Mouse (Mus musculus) testis, adult 2 months (tissue): Measurements from ENCODE around the gene Slc22a8. TPM values are rescaled to one million over a fixed set of nuclear protein-coding genes. Genes with fewer than 3 reads are reported as not detected.

Experiments used
- H3K27ac ChIP-seq: fragments of 200-500 bp; 2 replicates; pipeline ENCODE4 v1.5.1; 2012; ENCODE audit warnings: low read depth, low read length; ENCODE audit not compliant: control insufficient read depth, insufficient read depth
- H3K27me3 ChIP-seq: fragments of 200-500 bp; 2 replicates; pipeline ENCODE4 v1.6.1; 2012; ENCODE audit warnings: mild to moderate bottlenecking, low read length, moderate library complexity; ENCODE audit not compliant: control insufficient read depth, insufficient read depth
- H3K36me3 ChIP-seq: fragments of 200-500 bp; 2 replicates; pipeline ENCODE4 v1.6.1; 2012; ENCODE audit warnings: mild to moderate bottlenecking, low read length; ENCODE audit not compliant: control insufficient read depth, insufficient read depth
- H3K4me1 ChIP-seq: fragments of 200-500 bp; 2 replicates; pipeline ENCODE4 v1.6.1; 2012; ENCODE audit warnings: low read length; ENCODE audit not compliant: control insufficient read depth, insufficient read depth
- H3K4me3 ChIP-seq: fragments of 200-500 bp; 2 replicates; pipeline ENCODE4 v1.5.1; 2012; ENCODE audit warnings: low read depth, mild to moderate bottlenecking, low read length, moderate library complexity, mixed read lengths; ENCODE audit not compliant: control insufficient read depth
- CTCF ChIP-seq: fragments of 200-500 bp; IDR thresholded peaks from 2 replicates; pipeline ENCODE4 v1.5.1; 2012; ENCODE audit warnings: low read depth, mild to moderate bottlenecking, inconsistent platforms, low read length, moderate library complexity; ENCODE audit not compliant: control insufficient read depth, insufficient read depth, insufficient replicate concordance
- POLR2A ChIP-seq: fragments of 200-500 bp; IDR thresholded peaks from 2 replicates; pipeline ENCODE4 v1.6.1; 2012; ENCODE audit warnings: low read depth, mild to moderate bottlenecking, inconsistent platforms, low read length, moderate library complexity; ENCODE audit not compliant: control insufficient read depth
- polyA plus RNA-seq: library from polyadenylated mRNA; depleted of rRNA; stranded (reverse); fragments of >200 nt; gene quantifications from 2 replicates; pipeline ENCODE4 v1.2.3, GENCODE M21; 2012

Gene Slc22a8
- polyA plus RNA-seq, 1 experiment = 0.05 TPM

DNA sequence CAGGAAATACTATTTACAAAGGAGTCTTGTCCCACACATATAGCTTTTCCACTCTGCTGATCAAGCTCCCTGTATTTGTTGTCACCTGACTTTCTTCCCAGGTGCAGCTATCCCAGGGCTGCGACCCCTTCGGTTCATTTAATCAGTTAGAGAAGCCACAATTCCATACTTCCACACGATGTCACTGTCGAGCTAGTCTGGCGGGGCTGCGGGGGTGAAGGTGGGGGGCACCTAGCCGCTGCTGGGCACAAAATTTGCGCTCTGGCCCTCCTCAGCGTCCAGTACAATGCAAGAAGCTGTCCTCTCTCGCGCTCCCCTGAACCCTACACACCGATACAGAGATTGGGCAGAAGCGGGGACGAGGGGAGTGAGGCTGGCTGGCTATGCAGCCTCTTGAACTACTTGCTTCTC lies 21.6 kb upstream of the Slc22a8 start:
- Histone ChIP-seq H3K27ac (no peak overlapping the region), H3K27me3 (no peaks in the 10 kb centered on the region), H3K4me1 (peaks cover 2% of the 10 kb centered on the region; the same call in 1 of the 2 replicates), H3K36me3 (no peaks in the 10 kb centered on the region), H3K4me3 (no peak overlapping the region; the same call in 1 of the 2 replicates)
- TF ChIP-seq CTCF = peak; percentile 40; the same call in 1 of the 2 replicates
- no peak for TF ChIP-seq POLR2A

DNA sequence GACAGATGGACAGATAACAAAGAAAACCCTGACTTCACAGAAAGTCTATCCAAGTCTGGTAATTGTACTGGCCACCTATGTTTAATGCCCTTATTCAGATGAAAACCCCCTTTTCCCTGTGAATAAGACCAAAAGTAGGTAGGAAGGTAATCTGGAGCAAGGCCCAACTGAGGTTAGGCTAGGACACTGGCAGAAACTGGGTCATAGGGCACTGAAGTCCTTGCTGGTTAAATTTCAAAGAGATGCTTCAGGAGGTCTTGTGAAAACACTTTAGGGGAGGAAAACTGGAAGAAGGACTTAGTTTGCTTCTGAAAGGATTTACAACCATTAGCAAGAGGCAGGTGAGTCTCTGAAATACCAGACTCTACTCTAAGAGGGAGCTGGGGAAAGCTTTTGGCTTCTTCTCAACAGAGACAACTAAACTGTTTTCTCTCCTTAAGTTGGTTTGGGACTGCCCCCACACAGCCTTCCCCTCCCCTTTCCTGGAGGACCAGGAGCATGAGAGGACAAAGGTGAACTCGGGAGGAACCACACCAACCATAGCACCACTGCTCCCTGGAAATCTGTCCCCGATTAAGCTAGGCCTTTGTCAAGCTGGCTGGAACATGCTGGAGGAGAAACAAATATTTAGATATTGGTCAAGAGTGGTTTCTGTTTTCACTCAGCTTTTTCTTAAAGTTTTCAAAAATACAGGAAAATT lies 20.6 kb upstream of the Slc22a8 start:
- TF ChIP-seq CTCF (no peak), POLR2A (no peak)
- no peak overlapping the region for H3K27ac ChIP-seq
- no peaks in the 10 kb centered on the region for H3K27me3 ChIP-seq
- H3K36me3 ChIP-seq = no peaks in the 10 kb centered on the region
- no peak overlapping the region for H3K4me3 ChIP-seq
- H3K4me1 ChIP-seq = peaks cover 2% of the 10 kb centered on the region; the same call in 1 of the 2 replicates

DNA sequence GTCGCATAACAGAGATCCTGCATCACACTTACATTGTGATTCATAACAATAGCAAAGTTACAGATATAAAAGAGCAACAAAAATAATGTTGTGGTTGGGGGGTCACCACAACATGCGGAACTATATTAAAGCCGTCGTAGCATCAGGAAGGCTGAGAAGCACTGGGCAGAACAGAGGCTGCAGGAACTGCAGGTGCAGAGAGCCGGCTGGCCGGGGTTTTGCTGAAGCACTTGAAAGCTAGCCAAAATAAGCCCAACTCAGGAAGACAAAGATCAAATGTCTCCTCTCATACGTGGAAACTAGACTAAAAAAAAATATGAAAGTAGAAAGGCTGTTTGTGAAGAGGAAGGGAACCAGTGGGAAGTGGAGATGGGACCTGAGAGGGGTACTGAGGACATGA lies 19.3 kb upstream of the Slc22a8 start:
- H3K27me3 ChIP-seq = no peaks in the 10 kb centered on the region
- H3K4me3 ChIP-seq = no peak overlapping the region
- no peak overlapping the region for H3K27ac ChIP-seq
- TF ChIP-seq CTCF (no peak), POLR2A (no peak)
- peaks cover 2% of the 10 kb centered on the region; the same call in 1 of the 2 replicates for H3K4me1 ChIP-seq
- H3K36me3 ChIP-seq = no peaks in the 10 kb centered on the region

DNA sequence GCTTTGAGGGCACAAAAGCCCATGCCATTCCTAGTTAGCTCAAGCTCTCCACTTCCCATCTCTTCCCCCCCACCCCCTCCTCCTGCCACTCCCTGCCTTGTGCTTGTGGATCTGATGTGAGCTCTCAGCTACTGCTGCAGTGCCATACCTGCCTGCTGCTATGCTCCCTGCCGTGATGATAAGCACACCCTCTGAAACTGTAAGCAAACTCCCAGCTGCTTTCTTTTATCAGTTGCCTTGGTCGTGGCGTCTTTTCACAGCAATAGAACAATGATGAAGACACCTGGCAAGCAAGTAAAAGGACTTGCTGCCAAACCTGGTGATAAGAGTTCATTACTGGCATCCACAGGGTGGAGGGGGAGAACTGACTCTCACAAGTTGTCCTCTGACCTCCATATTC lies 18.6 kb upstream of the Slc22a8 start:
- Histone ChIP-seq H3K4me3 (no peak overlapping the region), H3K36me3 (no peaks in the 10 kb centered on the region), H3K4me1 (peaks cover 2% of the 10 kb centered on the region; the same call in 1 of the 2 replicates), H3K27me3 (no peaks in the 10 kb centered on the region), H3K27ac (no peak overlapping the region)
- TF ChIP-seq POLR2A (no peak), CTCF (no peak)

DNA sequence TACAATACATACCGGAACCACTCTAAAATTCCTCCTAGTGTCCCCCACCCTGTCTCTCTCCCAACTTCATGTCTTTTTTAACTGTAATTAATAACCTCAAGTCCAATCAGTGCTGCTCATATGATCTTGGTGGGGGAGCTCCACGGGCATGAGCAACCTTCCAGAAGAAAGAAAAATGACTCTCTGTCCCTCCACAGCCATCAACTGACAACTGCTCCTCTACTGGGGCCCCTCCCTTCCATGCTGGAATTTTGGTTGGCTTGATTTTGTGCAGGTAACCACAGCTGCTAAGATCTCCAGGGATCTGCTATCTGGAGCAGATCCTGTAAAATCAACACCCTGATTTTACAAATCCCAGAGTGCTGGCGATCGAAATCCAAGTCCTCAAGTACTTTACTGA lies 13.6 kb upstream of the Slc22a8 start:
- no peaks in the 10 kb centered on the region for H3K27me3 ChIP-seq
- no peak overlapping the region for H3K27ac ChIP-seq
- no peak overlapping the region for H3K4me3 ChIP-seq
- no peaks in the 10 kb centered on the region for H3K36me3 ChIP-seq
- peaks cover 2% of the 10 kb centered on the region; the same call in 1 of the 2 replicates for H3K4me1 ChIP-seq
- no peak for TF ChIP-seq CTCF
- no peak for TF ChIP-seq POLR2A

DNA sequence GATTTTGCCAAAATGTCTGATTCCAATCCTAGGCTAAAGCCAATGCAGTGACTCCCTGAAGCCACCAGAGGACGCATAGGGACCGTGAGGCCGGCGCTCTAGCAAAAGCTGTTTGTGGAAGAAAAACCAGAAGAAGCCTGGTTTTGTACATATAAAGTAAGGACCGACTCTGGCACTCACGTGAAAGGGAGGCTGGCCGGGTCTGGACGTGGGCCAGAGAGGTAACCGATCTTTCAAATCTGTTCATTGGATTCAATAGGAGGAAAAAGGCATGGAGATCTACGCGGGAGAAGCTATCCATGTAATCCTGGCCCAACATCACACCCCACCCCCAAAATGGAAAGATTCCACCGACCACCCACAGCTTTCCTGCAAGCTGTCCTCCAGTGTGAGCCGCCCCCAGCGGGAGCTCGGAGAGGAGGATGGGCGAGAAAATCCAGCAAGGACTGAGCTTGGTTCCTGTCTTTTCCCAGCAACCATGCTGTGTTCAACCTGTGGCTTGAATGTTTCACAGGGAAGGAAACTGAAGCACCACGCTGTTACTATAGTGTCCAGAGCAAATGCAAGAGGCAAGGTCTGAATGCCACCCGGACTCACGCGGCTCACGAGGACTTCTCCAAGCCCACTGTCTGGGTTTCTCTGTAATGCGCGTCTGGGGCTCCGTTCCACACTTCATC lies 12.6 kb upstream of the Slc22a8 start:
- Histone ChIP-seq H3K4me1 (peaks cover 2% of the 10 kb centered on the region; the same call in 1 of the 2 replicates), H3K27ac (no peak overlapping the region), H3K27me3 (no peaks in the 10 kb centered on the region), H3K36me3 (no peaks in the 10 kb centered on the region), H3K4me3 (peak overlapping the region; percentile 5; the same call in 1 of the 2 replicates)
- no peak for TF ChIP-seq POLR2A
- TF ChIP-seq CTCF = peak; percentile 76; the same call in 1 of the 2 replicates

DNA sequence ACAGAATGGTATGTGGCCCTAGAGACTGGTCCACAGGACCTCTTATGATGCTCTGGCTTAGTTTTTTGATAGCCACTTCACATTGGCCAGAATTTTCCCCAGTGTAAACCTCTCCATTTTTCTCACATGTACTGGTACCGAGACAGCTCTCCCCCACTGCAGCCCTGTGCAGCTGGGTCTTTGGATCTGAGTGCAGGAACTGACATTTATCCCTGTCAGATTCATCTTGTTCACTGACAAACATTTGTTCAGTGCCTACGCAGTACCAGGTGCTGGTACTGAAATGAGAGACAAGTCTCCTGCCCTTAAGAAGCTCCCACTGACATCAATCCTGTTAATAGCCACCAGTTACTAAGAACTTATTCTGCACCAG lies 12.1 kb upstream of the Slc22a8 start:
- no peak overlapping the region for H3K27ac ChIP-seq

More for the DNA sequence above, 12.1 kb upstream of the Slc22a8 start:
- Histone ChIP-seq H3K4me1 (peaks cover 2% of the 10 kb centered on the region; the same call in 1 of the 2 replicates), H3K4me3 (no peak overlapping the region), H3K27me3 (no peaks in the 10 kb centered on the region), H3K36me3 (no peaks in the 10 kb centered on the region)
- TF ChIP-seq POLR2A (no peak), CTCF (no peak)
